In genomic region chr7:124788781-124789180, GRCm38 (mm10) we compare ENCODE assay signal across 9 mouse cellular contexts.
A peak's percentile ranks its signal among the peaks of the same experiment; 100 is the strongest.
DNase-seq lines count a peak whose midpoint lies in the region; ATAC-seq and TF ChIP-seq lines count a peak whose summit lies in the region.
"Had no signal": no experiment of that assay in that cellular context is flagged by ENCODE, and none has a peak within 500 bp of the region (broad histone marks: within the 10 kb centered on the region; RNA-seq: fewer than 3 reads in every experiment).

No protein-coding gene starts in this region.

- no peak for TF ChIP-seq POLR2A in brain, embryonic 14.5 days (IDR thresholded peaks at IDR 0.05; ENCODE audit: borderline replicate concordance, extremely low read depth, insufficient read depth, insufficient read length, poor library complexity, severe bottlenecking)
- TF ChIP-seq POLR2A in cerebellum, adult 2 months (IDR thresholded peaks at IDR 0.05; ENCODE audit: borderline replicate concordance, insufficient read depth, low read length), result no peak

- peak; percentile 49 for DNase-seq in brain, embryonic 14.5 days (ENCODE audit: low read depth)
- peak; percentile 72 to 92 for DNase-seq in cerebellum, adult 2 months
- peak; percentile 64 to 77 for DNase-seq in layer of hippocampus, adult 18-20 months (ENCODE audit: low spot score in 2 of 2)
- peak; percentile 73 to 96 for DNase-seq in left cerebral cortex, postnatal 25 days (ENCODE audit: low spot score in 2 of 2)
- DNase-seq in lung, postnatal 14 days, result no peak

- no peak for ATAC-seq in erythroblast, adult 5-6 weeks (replicated peaks; ENCODE audit: low FRiP score, poor library complexity, severe bottlenecking)
- no peak for ATAC-seq in activated CD4-positive, CD25-positive, alpha-beta regulatory T cell, adult 4 months

- intact Hi-C loops in left cerebral cortex, postnatal 25 days (cut with DNase I), result loop anchor here (1.0 to 10.0 kb wide), 9 partner anchors 30 to 824 kb away; no protein-coding TSS in a partner anchor

- H3K4me1 ChIP-seq in cerebellum, adult 2 months (ENCODE audit: control insufficient read depth, insufficient read depth, low read length), result peaks cover 12% of the 10 kb centered on the region
- H3K4me1 ChIP-seq: limb, embryonic 12.5 days had no signal

- H3K4me3 ChIP-seq in cerebellum, adult 2 months (replicated peaks; ENCODE audit: insufficient read depth, low read depth, low read length), result no peak overlapping the region
- H3K4me3 ChIP-seq: limb, embryonic 12.5 days had no signal

- H3K27me3 ChIP-seq in cerebellum, adult 2 months (ENCODE audit: control insufficient read depth, insufficient read depth, low read length), result no peaks in the 10 kb centered on the region
- H3K27me3 ChIP-seq: limb, embryonic 12.5 days had no signal

- 8% methylated on average over 3 of the region's 3 CpGs for WGBS in cerebellum, adult 2 months

- no peak overlapping the region for H3K27ac ChIP-seq in cerebellum, adult 2 months (ENCODE audit: insufficient read depth, low read length)
- H3K27ac ChIP-seq: hindbrain, embryonic 14.5 days; limb, embryonic 12.5 days had no signal

- no peak for TF ChIP-seq CTCF in brain, embryonic 14.5 days (IDR thresholded peaks at IDR 0.05; ENCODE audit: borderline replicate concordance, extremely low read depth, insufficient read depth, insufficient read length)
- no peak for TF ChIP-seq CTCF in cerebellum, adult 2 months (IDR thresholded peaks at IDR 0.05; ENCODE audit: borderline replicate concordance, insufficient read depth, low read depth, low read length)
